Mouse (Mus musculus): Measurements from ENCODE around the gene Ptchd4.

Gene Ptchd4

DNA sequence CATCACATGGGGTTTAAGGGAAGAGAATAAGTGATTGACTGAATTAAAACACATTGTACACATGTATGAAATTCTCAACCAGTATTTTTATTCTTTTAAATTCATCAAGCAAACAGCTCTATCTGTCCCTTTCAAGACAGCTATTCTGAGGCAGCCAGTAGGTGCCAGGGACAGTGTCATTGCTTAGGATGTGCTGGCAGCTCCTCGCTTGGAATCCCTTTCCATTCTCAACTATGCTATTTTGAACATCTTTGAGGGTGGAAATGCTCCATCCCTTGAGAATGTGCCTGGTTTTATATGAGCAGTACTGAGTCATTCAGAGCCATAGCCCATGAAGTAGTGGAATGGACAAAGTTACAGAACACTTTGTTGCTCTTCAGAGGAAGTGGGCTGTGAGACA is 112.2 kb downstream of the Ptchd4 start:
- peak; percentile 29 to 46 for DNase-seq (ENCODE audit: low spot score in 2 of 2)

- no peak for DNase-seq (ENCODE audit: low spot score in 2 of 2)
Measured at GRCm38 (mm10) chr17:42430380-42430779, 114.6 kb downstream of the Ptchd4 start.

GRCm38 (mm10) chr17:42452235-42452634 is 136.5 kb downstream of the Ptchd4 start:
- DNase-seq (ENCODE audit: low spot score in 2 of 2) = no peak

DNA sequence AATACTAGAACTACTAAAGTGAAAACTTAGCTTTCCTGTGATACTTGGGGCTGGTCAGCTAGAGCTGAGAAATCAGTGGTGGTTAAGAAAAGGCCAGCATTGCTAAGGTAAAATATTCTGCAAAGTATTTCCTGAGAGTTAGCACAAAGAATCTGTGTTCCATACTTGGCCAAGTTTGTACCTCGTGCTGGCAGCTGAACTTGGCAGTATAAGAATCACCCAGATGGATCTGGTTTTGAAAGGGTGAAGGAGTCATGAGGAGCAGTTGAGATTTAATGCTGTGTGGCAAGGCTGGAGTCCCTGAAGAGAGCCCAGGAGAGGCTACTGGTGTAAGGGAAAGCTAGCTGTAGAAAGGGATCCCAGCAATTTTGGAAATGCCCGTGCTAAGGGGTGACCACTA is 140.7 kb downstream of the Ptchd4 start:
- DNase-seq (ENCODE audit: low spot score in 2 of 2) = no peak

- peak; percentile 31 to 36 for DNase-seq (ENCODE audit: low spot score in 2 of 2)
Measured at GRCm38 (mm10) chr17:42462726-42463125, 147.0 kb downstream of the Ptchd4 start.

DNA sequence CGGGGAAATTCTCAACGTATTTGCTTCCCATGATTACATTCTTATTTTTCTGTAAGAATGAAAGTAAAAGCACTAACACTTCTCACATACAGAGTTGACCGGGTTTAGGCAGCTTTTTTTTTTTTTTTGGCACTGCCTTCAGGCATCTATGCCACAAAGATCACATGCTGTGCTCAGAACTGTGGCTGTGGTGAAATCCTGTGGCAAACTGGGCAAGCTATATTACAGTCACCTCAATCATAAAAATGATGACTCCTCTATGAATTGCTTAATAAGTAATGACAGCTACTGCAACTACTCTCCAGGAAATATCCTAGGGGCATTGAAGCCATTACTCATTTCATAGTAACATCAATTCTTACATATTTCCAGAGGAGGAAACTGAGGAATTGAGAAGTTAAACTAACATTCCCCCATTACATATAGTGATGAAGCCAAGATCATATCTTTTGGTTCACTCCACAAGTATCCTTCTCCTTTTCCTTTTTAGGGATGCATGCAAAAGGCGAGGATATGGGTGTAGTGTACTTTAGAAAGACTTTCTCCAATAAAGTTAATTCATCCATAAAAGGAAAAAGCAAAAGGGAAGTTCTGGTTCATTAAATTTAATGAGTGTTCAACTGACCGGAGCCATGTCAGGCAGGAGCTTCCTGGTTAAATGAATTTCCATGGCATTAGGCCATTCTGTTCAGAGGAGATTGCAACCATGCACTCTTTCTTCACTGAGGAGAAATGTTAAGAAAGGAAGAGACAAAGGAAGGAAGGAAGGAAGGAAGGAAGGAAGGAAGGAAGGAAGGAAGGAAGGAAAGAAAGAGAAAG is 164.6 kb downstream of the Ptchd4 start:
- DNase-seq (ENCODE audit: low spot score in 2 of 2) = no peak

- no peak for DNase-seq (ENCODE audit: low spot score in 2 of 2)
Measured at GRCm38 (mm10) chr17:42509356-42510262, 193.9 kb downstream of the Ptchd4 start.

DNA sequence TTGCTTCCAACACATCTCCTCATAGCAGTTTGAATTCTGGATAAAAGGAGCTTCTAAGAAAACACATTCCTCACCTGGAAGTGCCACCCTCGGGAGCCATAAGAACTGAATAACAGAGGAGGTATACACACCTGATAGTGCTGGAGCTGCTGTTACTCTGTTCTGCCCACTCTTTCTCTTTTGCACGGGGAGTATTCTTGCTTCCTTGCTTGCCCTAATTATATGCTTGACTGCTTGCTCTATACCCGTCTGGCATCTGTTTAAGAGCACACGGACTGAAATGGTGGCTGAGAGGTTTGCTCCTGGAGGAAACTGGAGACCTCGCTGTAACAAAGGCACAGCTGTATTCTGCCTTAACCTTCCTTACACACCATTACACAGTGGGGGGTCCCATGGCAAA is 214.4 kb downstream of the Ptchd4 start:
- no peak for DNase-seq (ENCODE audit: low spot score in 2 of 2)

GRCm38 (mm10) chr17:42549578-42549977 is 233.8 kb downstream of the Ptchd4 start:
- DNase-seq (ENCODE audit: low spot score in 2 of 2) = peak; percentile 47 to 59
